Mouse (Mus musculus) bone marrow, adult 2 months (tissue): ENCODE data around the gene Spag17.

Experiments used
- CTCF ChIP-seq: fragments of 200-500 bp; IDR thresholded peaks from 2 replicates; pipeline ENCODE4 v1.5.1; 2011; ENCODE audit warnings: low read length, control low read depth; ENCODE audit not compliant: control insufficient read depth, insufficient read depth
- POLR2A ChIP-seq: fragments of 200-500 bp; IDR thresholded peaks from 2 replicates; pipeline ENCODE4 v1.6.1; 2011; ENCODE audit warnings: low read depth, mild to moderate bottlenecking, control low read depth, low read length, borderline replicate concordance; ENCODE audit not compliant: control insufficient read depth

DNA sequence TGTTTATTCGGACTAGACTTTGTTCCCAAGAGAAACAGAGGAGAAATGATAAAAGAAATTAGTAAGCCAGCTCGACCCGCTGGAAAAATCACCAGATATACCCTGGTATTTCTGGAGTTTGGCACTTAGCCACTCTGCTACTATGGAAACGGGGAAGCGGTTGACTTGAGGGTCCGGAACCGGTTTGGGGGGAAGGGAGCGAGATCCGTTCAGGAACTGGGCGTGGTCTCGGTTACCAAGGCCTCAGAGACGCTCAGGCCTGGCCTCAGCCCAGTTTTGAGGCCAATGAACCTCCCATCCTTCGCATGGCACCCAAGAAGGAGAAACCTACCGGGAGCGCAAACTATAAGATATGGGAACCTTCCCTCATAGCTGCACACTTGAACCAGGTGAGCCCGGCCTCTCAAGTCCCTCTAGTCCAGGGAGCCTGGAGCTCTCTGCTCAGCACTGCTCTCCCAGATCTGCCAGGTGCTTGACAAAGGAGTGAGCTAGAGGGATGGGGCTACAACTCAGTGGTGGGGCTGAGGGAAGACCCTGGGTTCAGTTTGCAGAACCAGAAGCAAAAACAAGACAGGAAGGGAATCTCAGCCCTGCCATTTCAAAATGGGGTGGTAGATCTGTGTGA is at the start of gene Spag17:
- TF ChIP-seq POLR2A (no peak), CTCF (no peak)
